Mouse (Mus musculus) layer of hippocampus, adult 11-12 months (tissue): ENCODE measurements around the gene Art4.
"Not testable (repeated sequence)": the region's sequence is repeated elsewhere in the genome, so short reads cannot be mapped to it uniquely, and the experiment has no call there.

ENCODE experiments used
- DNase-seq: peaks from one replicate; pipeline ENCODE4 v3.0.0; 2022; ENCODE audit warnings: low spot score

The Art4 gene

GRCm38 (mm10) chr6:136857186-136857872, at the start of gene Art4:
Gene Art4 (minus strand): TSS chr6:136857733.
- DNase-seq = no peak

GRCm38 (mm10) chr6:136906937-136907293, 49.4 kb upstream of the Art4 start:
- DNase-seq = no peak

- no peak for DNase-seq
Observed at GRCm38 (mm10) chr6:136906283-136906936, 48.9 kb upstream of the Art4 start.

- no peak for DNase-seq
Observed at GRCm38 (mm10) chr6:136903885-136904470, 46.4 kb upstream of the Art4 start.

- no peak for DNase-seq
Observed at GRCm38 (mm10) chr6:136902527-136902926, 45.0 kb upstream of the Art4 start.

GRCm38 (mm10) chr6:136901010-136901409, 43.5 kb upstream of the Art4 start:
- no peak for DNase-seq

- no peak for DNase-seq
Observed at GRCm38 (mm10) chr6:136900369-136901009, 43.0 kb upstream of the Art4 start.

- DNase-seq = no peak
Observed at GRCm38 (mm10) chr6:136898954-136899353, 41.4 kb upstream of the Art4 start.

- DNase-seq = no peak
Observed at GRCm38 (mm10) chr6:136898222-136898621, 40.7 kb upstream of the Art4 start.

- DNase-seq = no peak
Observed at GRCm38 (mm10) chr6:136897789-136898188, 40.3 kb upstream of the Art4 start.

- DNase-seq = no peak
Observed at GRCm38 (mm10) chr6:136894532-136895339, 37.2 kb upstream of the Art4 start.

GRCm38 (mm10) chr6:136892002-136892401, 34.5 kb upstream of the Art4 start:
- DNase-seq = no peak

- no peak for DNase-seq
Observed at GRCm38 (mm10) chr6:136889554-136889953, 32.0 kb upstream of the Art4 start.

- no peak for DNase-seq
Observed at GRCm38 (mm10) chr6:136889067-136889466, 31.5 kb upstream of the Art4 start.

GRCm38 (mm10) chr6:136887854-136888253, 30.3 kb upstream of the Art4 start:
- DNase-seq = no peak

- not testable (repeated sequence) for DNase-seq
Observed at GRCm38 (mm10) chr6:136884766-136885165, 27.2 kb upstream of the Art4 start.

- no peak for DNase-seq
Observed at GRCm38 (mm10) chr6:136883961-136884360, 26.4 kb upstream of the Art4 start.

- DNase-seq = no peak
Observed at GRCm38 (mm10) chr6:136883431-136883915, 25.9 kb upstream of the Art4 start.

GRCm38 (mm10) chr6:136881678-136882077, 24.1 kb upstream of the Art4 start:
- no peak for DNase-seq

- no peak for DNase-seq
Observed at GRCm38 (mm10) chr6:136875670-136876069, 18.1 kb upstream of the Art4 start, which contains the start of gene Mgp. Gene Mgp (minus strand): TSS chr6:136875823.

- DNase-seq = no peak
Observed at GRCm38 (mm10) chr6:136874599-136874998, 17.1 kb upstream of the Art4 start.

- no peak for DNase-seq
Observed at GRCm38 (mm10) chr6:136868921-136869320, 11.4 kb upstream of the Art4 start.
